Mouse (Mus musculus) midbrain, embryonic 11.5 days (tissue): Measurements from ENCODE around the gene Car14. TPM values are rescaled to one million over a fixed set of nuclear protein-coding genes. Genes with fewer than 3 reads are reported as not detected.
"Not testable (repeated sequence)": the region's sequence is repeated elsewhere in the genome, so short reads cannot be mapped to it uniquely, and the experiment has no call there.

Source experiments
- ATAC-seq: fragments of 200-750 bp; cut with Nextera tagmentation; 2 replicates; pipeline ENCODE4 v1.8.0; 2017; ENCODE audit warnings: moderate TSS enrichment, moderate library complexity; ENCODE audit not compliant: low FRiP score
- DNase-seq: peaks from one replicate; pipeline ENCODE4 v3.0.0; 2015; ENCODE audit warnings: low spot score; ENCODE audit errors: missing footprints
- H3K27ac ChIP-seq: fragments of 300-500 bp; sonication (generic); 2 replicates; pipeline ENCODE4 v1.5.1; 2014; ENCODE audit warnings: low read depth, low read length
- H3K27me3 ChIP-seq: fragments of 300-500 bp; sonication (generic); 2 replicates; pipeline ENCODE4 v1.6.1; 2014; ENCODE audit warnings: mild to moderate bottlenecking, low read length, moderate library complexity, mixed read lengths; ENCODE audit not compliant: control insufficient read depth, insufficient read depth
- H3K36me3 ChIP-seq: fragments of 300-500 bp; sonication (generic); 2 replicates; pipeline ENCODE4 v1.6.1; 2014; ENCODE audit warnings: mild to moderate bottlenecking, low read length, moderate library complexity, mixed read lengths; ENCODE audit not compliant: control insufficient read depth, insufficient read depth
- H3K4me1 ChIP-seq: fragments of 300-500 bp; sonication (generic); 2 replicates; pipeline ENCODE4 v1.6.1; 2014; ENCODE audit warnings: low read length; ENCODE audit not compliant: control insufficient read depth, insufficient read depth
- H3K4me2 ChIP-seq: fragments of 300-500 bp; sonication (generic); 2 replicates; pipeline ENCODE4 v1.6.1; 2014; ENCODE audit warnings: mild to moderate bottlenecking, moderate library complexity
- H3K4me3 ChIP-seq: fragments of 300-500 bp; sonication (generic); 2 replicates; pipeline ENCODE4 v1.5.1; 2014; ENCODE audit warnings: low read depth, low read length
- H3K9ac ChIP-seq: fragments of 300-500 bp; sonication (generic); 2 replicates; pipeline ENCODE4 v1.6.1; 2014; ENCODE audit warnings: low read length
- H3K9me3 ChIP-seq: fragments of 300-500 bp; sonication (generic); 2 replicates; pipeline ENCODE4 v1.6.1; 2016; ENCODE audit warnings: low read length; ENCODE audit not compliant: control insufficient read depth
- WGBS: fragments of 180-500 bp; shearing (Covaris S2); extraction: QIAGEN DNeasy Blood & Tissue Kit; methylation state at CpG from one replicate; pipeline ENCODE4 v1.1.7; 2014; 5-methylcytosine and 5-hydroxymethylcytosine counted together
- polyA plus RNA-seq: library from polyadenylated mRNA; unstranded; fragments of >200 nt; fragmentation: Nextera tagmentation; extraction: Ambion mirVana; gene quantifications from 2 replicates; pipeline ENCODE4 v1.2.1, GENCODE M21; 2014

Gene Car14
- polyA plus RNA-seq, 1 experiment from 2014 or later = 33.4 TPM

GRCm38 (mm10) chr3:95858278-95858677 lies 46.2 kb downstream of the Car14 start:
- ATAC-seq, H3K27me3 ChIP-seq, H3K4me1 ChIP-seq, H3K9me3 ChIP-seq, DNase-seq, H3K4me2 ChIP-seq, H3K9ac ChIP-seq, H3K4me3 ChIP-seq, H3K27ac ChIP-seq, H3K36me3 ChIP-seq: not testable (repeated sequence)
- 93% methylated on average over 3 of the region's 3 CpGs for WGBS

- not testable (repeated sequence) for H3K4me1 ChIP-seq, DNase-seq, H3K36me3 ChIP-seq, H3K4me2 ChIP-seq, H3K4me3 ChIP-seq, H3K27ac ChIP-seq, ATAC-seq, H3K9ac ChIP-seq, H3K9me3 ChIP-seq, H3K27me3 ChIP-seq
- WGBS = 100% methylated on average over 1 of the region's 1 CpGs
These were observed 47.4 kb downstream of the Car14 start for GRCm38 (mm10) chr3:95857050-95857449.

GRCm38 (mm10) chr3:95856115-95856514 lies 48.4 kb downstream of the Car14 start:
- peaks cover 6% of the 10 kb centered on the region; the same call in 1 of the 2 replicates for H3K4me1 ChIP-seq
- peak overlapping the region; percentile 70 for H3K4me2 ChIP-seq
- H3K9me3 ChIP-seq = no peaks in the 10 kb centered on the region
- peaks cover 10% of the 10 kb centered on the region for H3K36me3 ChIP-seq
- peak overlapping the region; percentile 89 for H3K9ac ChIP-seq
- peak overlapping the region; percentile 61; the same call in 1 of the 2 replicates for H3K27ac ChIP-seq
- H3K4me3 ChIP-seq = peak overlapping the region; percentile 90
- peak; percentile 33; the same call in 1 of the 2 replicates for ATAC-seq
- 28% methylated on average over 7 of the region's 7 CpGs for WGBS
- peak; percentile 91 for DNase-seq
- H3K27me3 ChIP-seq = no peaks in the 10 kb centered on the region

DNA sequence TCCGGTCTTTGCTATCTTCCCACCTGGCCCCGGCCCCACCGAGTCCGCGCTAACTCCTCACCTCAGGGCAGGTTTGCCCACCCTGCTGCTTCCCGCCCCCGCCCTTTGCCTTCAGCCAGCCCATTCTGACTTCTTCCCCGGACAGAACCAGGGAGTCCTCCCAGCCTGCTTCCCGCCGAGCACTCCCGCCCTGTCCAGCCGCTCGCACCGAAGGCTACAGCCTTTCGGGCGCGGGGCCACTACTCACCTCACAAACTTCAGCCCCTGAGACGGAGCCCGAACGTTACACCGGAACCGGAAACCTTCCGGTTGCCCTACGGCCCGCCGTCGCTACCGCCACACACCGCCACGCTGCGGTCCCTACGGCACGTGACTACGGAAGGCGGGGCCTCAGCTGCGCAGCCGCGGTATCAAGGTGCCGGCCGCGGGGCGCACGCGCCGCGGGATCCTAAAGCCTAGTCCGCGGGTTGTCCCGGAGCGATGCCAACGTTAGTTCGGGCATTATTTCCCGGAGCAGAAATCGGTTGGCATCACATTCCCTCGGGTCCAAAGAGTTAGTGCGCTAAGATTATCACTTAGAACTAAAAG lies 48.9 kb downstream of the Car14 start, which contains the start of gene Prpf3:
Gene Prpf3, minus strand, starts transcription at position 384 of the 588 bp plus-strand sequence.
- Histone ChIP-seq H3K4me2 (peak within 1 kb of the TSS; percentile 70), H3K4me1 (peaks cover 6% of the 10 kb centered on the region; the same call in 1 of the 2 replicates), H3K9me3 (no peaks in the 10 kb centered on the region), H3K4me3 (peak within 1 kb of the TSS; percentile 90), H3K9ac (peak within 1 kb of the TSS; percentile 89), H3K27me3 (no peaks in the 10 kb centered on the region), H3K27ac (peak within 1 kb of the TSS; percentile 61; the same call in 1 of the 2 replicates), H3K36me3 (peaks cover 13% of the 10 kb centered on the region)
- under 1% methylated on average over 56 of the region's 56 CpGs for WGBS
- ATAC-seq = peak; percentile 99
- peak; percentile 99 for DNase-seq

GRCm38 (mm10) chr3:95851317-95851716 lies 53.2 kb downstream of the Car14 start:
- H3K4me1 ChIP-seq = peaks cover 6% of the 10 kb centered on the region; the same call in 1 of the 2 replicates
- no peaks in the 10 kb centered on the region for H3K9me3 ChIP-seq
- H3K27me3 ChIP-seq = no peaks in the 10 kb centered on the region
- H3K9ac ChIP-seq = no peak overlapping the region
- H3K36me3 ChIP-seq = peaks cover 29% of the 10 kb centered on the region
- DNase-seq = no peak
- whole genome bisulfite sequencing = 97% methylated on average over 8 of the region's 8 CpGs
- H3K4me2 ChIP-seq = no peak overlapping the region
- no peak overlapping the region for H3K27ac ChIP-seq
- H3K4me3 ChIP-seq = no peak overlapping the region
- no peak for ATAC-seq

DNA sequence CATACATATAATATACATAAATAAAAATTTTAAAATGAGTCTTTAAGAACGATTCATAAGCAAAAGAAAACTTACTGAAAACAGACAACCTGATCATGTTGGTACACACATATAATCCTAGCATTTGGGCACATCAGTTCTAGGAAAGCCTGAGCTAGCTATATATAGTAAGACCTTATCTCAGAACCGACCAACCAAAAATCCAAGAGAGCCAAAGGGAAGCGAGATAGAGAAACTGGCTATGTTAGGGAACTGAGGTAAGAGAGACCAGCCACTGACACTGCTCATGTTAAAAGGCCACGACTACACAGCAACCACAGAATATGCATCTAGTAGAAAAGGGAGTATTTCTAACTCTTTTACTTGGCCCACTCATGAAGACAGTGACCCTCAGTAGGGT lies 53.9 kb downstream of the Car14 start:
- Histone ChIP-seq H3K9me3 (no peaks in the 10 kb centered on the region), H3K27ac (no peak overlapping the region), H3K4me2 (no peak overlapping the region), H3K36me3 (peaks cover 34% of the 10 kb centered on the region), H3K27me3 (no peaks in the 10 kb centered on the region), H3K4me3 (no peak overlapping the region), H3K4me1 (peaks cover 6% of the 10 kb centered on the region; the same call in 1 of the 2 replicates), H3K9ac (no peak overlapping the region)
- 86% methylated on average over 4 of the region's 4 CpGs for WGBS
- no peak for ATAC-seq
- no peak for DNase-seq

Other genes with a start within 250 kb of the Car14 start
- 74.1 and 79.9 TPM in 2 replicates for gene Mcl1, start 245.9 kb downstream of the Car14 start, polyA plus RNA-seq
- 0.28 and 0.52 TPM in 2 replicates for gene Adamtsl4, start 216.8 kb downstream of the Car14 start, polyA plus RNA-seq
- gene Ecm1, start 165.1 kb downstream of the Car14 start, polyA plus RNA-seq = 15.4 and 18.0 TPM in 2 replicates
- 47.9 and 49.6 TPM in 2 replicates for gene Tars2, start 144.5 kb downstream of the Car14 start, polyA plus RNA-seq
- 22.4 and 22.9 TPM in 2 replicates for gene Rprd2, start 85.8 kb downstream of the Car14 start, polyA plus RNA-seq
- gene Prpf3, start 48.8 kb downstream of the Car14 start, polyA plus RNA-seq = 65.3 and 69.6 TPM in 2 replicates
- gene Mrps21, start 33.2 kb downstream of the Car14 start, polyA plus RNA-seq = 343 and 356 TPM in 2 replicates
- gene Ciart, start 22.4 kb downstream of the Car14 start, polyA plus RNA-seq = 4.5 and 4.6 TPM in 2 replicates
- gene BC028528, start 12.7 kb downstream of the Car14 start, polyA plus RNA-seq = 8.5 and 8.9 TPM in 2 replicates
- gene Aph1a, start 10.7 kb downstream of the Car14 start, polyA plus RNA-seq = 32.5 and 34.3 TPM in 2 replicates
- gene Anp32e, start 24.6 kb upstream of the Car14 start, polyA plus RNA-seq = 149 and 151 TPM in 2 replicates
- gene Plekho1, start 91.3 kb upstream of the Car14 start, polyA plus RNA-seq = 62.9 and 70.7 TPM in 2 replicates
- gene Vps45, start 153.8 kb upstream of the Car14 start, polyA plus RNA-seq = 24.7 and 29.5 TPM in 2 replicates
- gene Otud7b, start 199.8 kb upstream of the Car14 start, polyA plus RNA-seq = 8.8 and 9.4 TPM in 2 replicates